Mouse (Mus musculus) embryonic facial prominence, embryonic 12.5 days (tissue): ENCODE results near the gene Egr4. TPM values are rescaled to one million over a fixed set of nuclear protein-coding genes. Genes with fewer than 3 reads are reported as not detected.

ENCODE experiments used
- ATAC-seq: fragments of 200-750 bp; cut with Nextera tagmentation; 2 replicates; pipeline ENCODE4 v1.8.0; 2017; ENCODE audit not compliant: insufficient number of reproducible peaks, insufficient read depth, low FRiP score, low TSS enrichment
- H3K27ac ChIP-seq: fragments of 300-500 bp; sonication (generic); 2 replicates; pipeline ENCODE4 v1.5.1; 2016; ENCODE audit warnings: mild to moderate bottlenecking
- H3K27me3 ChIP-seq: fragments of 300-500 bp; sonication (generic); 2 replicates; pipeline ENCODE4 v1.6.1; 2016; ENCODE audit warnings: mild to moderate bottlenecking, moderate library complexity
- H3K36me3 ChIP-seq: fragments of 300-500 bp; sonication (generic); 2 replicates; pipeline ENCODE4 v1.6.1; 2016; ENCODE audit warnings: mild to moderate bottlenecking
- H3K4me1 ChIP-seq: fragments of 300-500 bp; sonication (generic); 2 replicates; pipeline ENCODE4 v1.6.1; 2016
- H3K4me2 ChIP-seq: fragments of 300-500 bp; sonication (generic); replicated peaks from 2 replicates; pipeline ENCODE4 v1.6.1; 2016; ENCODE audit warnings: mild to moderate bottlenecking, moderate library complexity
- H3K4me3 ChIP-seq: fragments of 300-500 bp; sonication (generic); 2 replicates; pipeline ENCODE4 v1.5.1; 2016; ENCODE audit warnings: mild to moderate bottlenecking
- H3K9ac ChIP-seq: fragments of 300-500 bp; sonication (generic); 2 replicates; pipeline ENCODE4 v1.6.1; 2016; ENCODE audit warnings: mild to moderate bottlenecking, moderate library complexity
- H3K9me3 ChIP-seq: fragments of 300-500 bp; sonication (generic); 2 replicates; pipeline ENCODE4 v1.6.1; 2016; ENCODE audit warnings: mild to moderate bottlenecking, moderate library complexity
- WGBS: fragments of 180-500 bp; shearing (Covaris S2); methylation state at CpG from one replicate; pipeline ENCODE4 v1.1.7; 2016; 5-methylcytosine and 5-hydroxymethylcytosine counted together
- polyA plus RNA-seq: library from polyadenylated mRNA; unstranded; fragments of >200 nt; fragmentation: Nextera tagmentation; extraction: Ambion mirVana; gene quantifications from 2 replicates; pipeline ENCODE4 v1.2.1, GENCODE M21; 2016

The Egr4 gene
- polyA plus RNA-seq, 1 experiment from 2014 or later: not detected

DNA sequence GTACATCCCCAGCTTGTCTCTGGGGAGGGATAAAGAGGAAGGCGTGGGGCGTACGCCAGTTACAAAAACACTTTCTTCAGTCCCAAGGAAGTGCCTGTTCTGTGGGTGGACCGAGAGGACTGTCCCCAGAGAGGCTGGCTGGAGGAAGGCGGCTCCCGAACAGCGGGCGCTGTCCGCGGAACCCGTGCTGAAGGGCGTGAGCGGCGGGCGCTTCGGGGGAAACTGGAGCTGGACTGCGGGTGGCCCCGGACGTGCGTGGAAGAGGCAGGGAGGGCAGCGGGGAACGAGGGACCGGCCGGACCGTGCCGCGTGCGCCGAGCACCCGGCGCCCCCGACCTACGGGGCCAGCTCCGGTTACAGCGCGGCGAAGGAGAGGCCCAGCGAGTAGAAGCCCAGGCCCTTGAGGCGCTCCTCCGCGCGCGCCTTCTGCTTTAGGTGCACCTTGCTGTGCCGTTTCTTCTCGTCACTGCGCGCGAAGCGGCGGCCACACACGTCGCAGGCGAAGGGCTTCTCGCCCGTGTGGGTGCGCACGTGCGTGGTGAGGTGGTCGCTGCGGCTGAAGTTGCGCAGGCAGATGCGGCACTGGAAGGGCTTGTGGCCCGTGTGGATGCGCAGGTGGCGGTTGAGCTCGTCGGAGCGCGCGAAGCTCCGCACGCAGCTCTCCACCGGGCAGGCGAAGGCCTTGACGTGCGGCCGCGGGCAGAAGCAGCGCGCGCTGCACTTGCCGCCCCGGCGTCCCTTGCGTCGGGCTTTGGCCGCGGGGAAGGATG, 1.9 kb downstream of the Egr4 start:
- peak overlapping the region; percentile 44 for H3K4me3 ChIP-seq
- peak overlapping the region; percentile 76 for H3K4me2 ChIP-seq
- under 1% methylated on average over 86 of the region's 88 CpGs for WGBS
- H3K9ac ChIP-seq: peak overlapping the region; percentile 24; the same call in 1 of the 2 replicates
- peaks cover 29% of the 10 kb centered on the region for H3K4me1 ChIP-seq
- H3K27ac ChIP-seq: no peak overlapping the region
- ATAC-seq: no peak
- H3K27me3 ChIP-seq: peaks cover 89% of the 10 kb centered on the region
- H3K9me3 ChIP-seq: no peaks in the 10 kb centered on the region
- H3K36me3 ChIP-seq: no peaks in the 10 kb centered on the region

DNA sequence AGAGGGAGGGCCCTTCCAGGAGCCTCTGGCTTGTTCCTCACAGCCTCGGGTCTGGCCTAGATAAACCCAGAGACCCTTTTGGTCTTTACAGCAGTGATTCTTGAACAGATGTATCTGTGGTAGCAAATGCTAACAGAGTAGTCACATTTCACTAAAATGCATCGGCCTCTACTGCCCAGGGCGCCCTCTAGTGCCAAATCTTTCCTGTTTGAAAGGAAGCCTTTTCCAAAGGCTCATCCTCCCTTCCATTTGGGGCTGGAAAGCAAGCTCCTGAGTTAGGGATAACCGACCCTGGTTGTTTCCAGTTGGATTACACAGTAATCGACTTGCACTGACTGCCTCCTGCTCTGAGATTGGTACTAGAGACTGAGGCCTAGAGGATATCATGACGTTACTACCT, 2.9 kb downstream of the Egr4 start:
- 2% methylated on average over 6 of the region's 6 CpGs for WGBS
- no peak for ATAC-seq
- H3K9me3 ChIP-seq: no peaks in the 10 kb centered on the region
- no peak overlapping the region for H3K27ac ChIP-seq
- H3K4me1 ChIP-seq: peaks cover 29% of the 10 kb centered on the region
- H3K27me3 ChIP-seq: peaks cover 84% of the 10 kb centered on the region
- no peak overlapping the region for H3K4me3 ChIP-seq
- H3K4me2 ChIP-seq: no peak overlapping the region
- no peaks in the 10 kb centered on the region for H3K36me3 ChIP-seq
- no peak overlapping the region for H3K9ac ChIP-seq

DNA sequence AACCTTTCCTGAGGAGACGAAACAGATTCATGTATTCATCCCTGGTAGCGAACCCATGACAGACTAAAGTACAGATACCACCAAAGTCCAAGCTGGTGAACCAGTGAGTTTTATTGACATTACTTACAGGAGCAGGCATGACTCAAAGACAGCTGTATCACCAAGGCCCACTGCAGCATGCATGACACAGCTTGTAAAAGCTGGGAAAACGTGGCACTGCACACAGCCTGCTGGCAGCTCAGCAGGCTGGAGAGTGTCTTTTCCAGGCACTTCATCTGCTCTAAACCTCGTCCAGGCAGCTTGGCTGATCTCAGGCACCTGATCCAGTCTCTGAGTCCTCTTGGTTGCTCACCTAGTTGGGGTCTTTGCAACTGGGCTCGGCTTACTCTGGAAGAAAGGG, 4.8 kb downstream of the Egr4 start:
- Histone ChIP-seq H3K36me3 (no peaks in the 10 kb centered on the region), H3K27ac (no peak overlapping the region), H3K9me3 (no peaks in the 10 kb centered on the region), H3K9ac (no peak overlapping the region), H3K4me2 (no peak overlapping the region), H3K4me3 (no peak overlapping the region), H3K27me3 (peaks cover 83% of the 10 kb centered on the region), H3K4me1 (peaks cover 24% of the 10 kb centered on the region)
- WGBS: 42% methylated on average over 5 of the region's 5 CpGs
- ATAC-seq: no peak

DNA sequence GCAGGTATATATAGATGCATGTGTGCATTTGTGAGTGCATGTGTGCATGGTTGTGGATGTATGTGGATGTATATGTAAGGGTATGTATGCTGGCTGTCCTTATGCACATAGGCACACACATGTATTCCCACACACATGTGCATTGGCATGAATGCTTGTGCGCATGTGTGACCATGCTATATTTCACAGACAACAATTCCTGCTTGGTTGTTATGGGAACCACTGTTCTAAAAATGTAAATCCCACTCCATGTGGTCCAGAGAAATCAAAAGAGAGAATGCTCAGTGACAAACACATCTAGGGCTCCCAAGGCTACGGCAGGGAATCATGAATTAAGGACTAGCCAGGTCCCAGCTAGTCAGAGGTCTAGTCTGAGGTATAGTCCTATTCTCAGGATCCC, 8.5 kb downstream of the Egr4 start:
- WGBS: 76% methylated on average over 2 of the region's 2 CpGs
- Histone ChIP-seq H3K4me2 (no peak overlapping the region), H3K9ac (no peak overlapping the region), H3K36me3 (no peaks in the 10 kb centered on the region), H3K27me3 (peaks cover 50% of the 10 kb centered on the region), H3K4me3 (no peak overlapping the region), H3K9me3 (no peaks in the 10 kb centered on the region), H3K4me1 (peaks cover 14% of the 10 kb centered on the region), H3K27ac (no peak overlapping the region)
- ATAC-seq: no peak

DNA sequence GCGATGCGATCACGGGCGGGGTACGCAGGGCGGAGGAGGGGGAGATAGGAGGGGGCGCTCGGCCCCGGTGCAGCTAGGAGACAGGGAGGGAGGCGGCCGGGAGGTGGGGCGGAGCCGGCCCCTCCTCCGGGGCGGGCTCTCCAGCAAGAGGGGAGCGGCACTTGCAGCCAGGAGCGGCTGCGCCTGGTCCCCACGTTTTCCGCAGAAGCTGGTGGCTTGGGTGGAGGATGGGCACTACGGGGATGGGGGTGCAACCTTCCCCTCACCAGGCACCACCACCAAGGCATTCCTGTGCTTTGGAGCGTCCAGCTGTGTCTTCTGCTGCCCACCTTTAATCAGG, 10.5 kb downstream of the Egr4 start, which contains the start of gene Fbxo41:
Gene Fbxo41, minus strand, starts transcription at position 84 of the 340 bp plus-strand sequence.
- Histone ChIP-seq H3K27me3 (peaks cover 32% of the 10 kb centered on the region), H3K36me3 (no peaks in the 10 kb centered on the region), H3K4me2 (peak within 1 kb of the TSS; percentile 77), H3K4me3 (peak within 1 kb of the TSS; percentile 64), H3K9ac (peak within 1 kb of the TSS; percentile 64), H3K9me3 (no peaks in the 10 kb centered on the region), H3K4me1 (peaks cover 14% of the 10 kb centered on the region), H3K27ac (no peak within 1 kb of the TSS)
- peak; percentile 59; the same call in 1 of the 2 replicates for ATAC-seq
- 0% methylated on average over 15 of the region's 22 CpGs for WGBS

DNA sequence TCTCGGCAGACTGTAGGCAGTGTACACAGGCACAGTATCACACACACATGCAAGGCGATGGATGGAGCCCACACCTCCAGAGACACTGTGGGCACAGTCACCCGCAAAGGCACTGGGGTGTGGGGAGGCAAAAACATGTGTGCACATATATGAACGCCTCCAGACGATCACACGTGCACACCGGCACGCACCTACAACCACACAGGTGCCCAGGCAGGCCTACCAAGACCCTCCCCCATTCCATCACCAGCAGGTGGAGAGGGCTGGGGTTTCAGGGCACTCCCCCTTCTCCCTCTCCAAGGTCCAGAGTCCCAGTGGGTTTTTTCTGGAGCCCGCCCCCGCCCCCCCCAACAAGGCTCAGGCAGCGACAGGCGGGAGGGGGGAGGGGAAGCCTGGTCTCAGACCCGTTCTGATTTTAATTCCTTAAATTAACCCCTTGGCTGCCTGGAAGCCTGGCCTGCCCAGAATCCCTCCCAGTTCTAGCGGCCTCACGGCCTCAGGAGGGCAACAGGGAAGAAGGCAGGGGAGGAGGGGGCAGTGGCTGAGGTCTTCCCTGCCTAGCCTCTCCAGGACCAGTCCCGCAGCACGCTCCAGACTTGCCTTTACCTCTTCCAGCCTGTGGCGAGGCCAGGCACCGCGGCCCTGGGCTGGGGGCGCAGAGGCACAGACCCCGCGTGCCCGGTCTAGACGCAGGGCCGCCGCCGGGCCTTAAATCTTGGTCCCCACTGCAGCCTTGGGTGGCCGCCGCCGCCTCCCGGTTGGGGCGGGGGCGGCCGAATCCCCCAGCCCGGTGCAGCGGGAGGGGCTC, 11.1 kb downstream of the Egr4 start:
- Histone ChIP-seq H3K27ac (no peak overlapping the region), H3K4me1 (peaks cover 14% of the 10 kb centered on the region)
- WGBS: under 1% methylated on average over 36 of the region's 37 CpGs

DNA sequence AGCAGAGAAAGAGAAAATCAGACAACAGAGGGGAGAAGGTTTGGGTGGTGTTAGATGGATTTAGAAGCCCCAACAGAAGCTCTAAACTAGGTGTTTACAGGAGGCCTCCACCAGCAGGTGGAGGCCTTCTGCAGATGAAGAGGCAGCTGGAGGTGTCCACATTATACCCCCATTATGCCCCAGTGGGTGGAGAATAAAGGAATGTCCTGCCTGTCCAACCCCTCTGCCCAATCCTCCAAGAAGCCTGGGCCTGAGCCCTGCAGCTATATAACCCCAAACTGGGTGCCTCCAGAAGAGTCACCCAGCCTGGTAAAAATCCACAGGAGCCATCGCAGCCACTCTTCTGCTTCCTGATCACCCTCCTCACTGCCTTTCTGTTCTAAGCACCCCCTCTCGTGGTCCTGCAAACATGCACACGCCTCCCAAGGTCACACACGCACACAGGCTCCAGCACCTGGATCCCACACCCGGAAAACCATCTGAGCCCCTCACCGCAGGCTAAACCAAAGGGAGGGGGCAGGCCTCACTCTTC, 11.8 kb downstream of the Egr4 start:
- 9% methylated on average over 6 of the region's 6 CpGs for WGBS

More for the DNA sequence above, 11.1 kb downstream of the Egr4 start:
- H3K9ac ChIP-seq: peak overlapping the region; percentile 64
- H3K9me3 ChIP-seq: no peaks in the 10 kb centered on the region
- no peaks in the 10 kb centered on the region for H3K36me3 ChIP-seq
- peak overlapping the region; percentile 77 for H3K4me2 ChIP-seq
- H3K27me3 ChIP-seq: peaks cover 32% of the 10 kb centered on the region
- ATAC-seq: peak; percentile 88
- peak overlapping the region; percentile 64 for H3K4me3 ChIP-seq

DNA sequence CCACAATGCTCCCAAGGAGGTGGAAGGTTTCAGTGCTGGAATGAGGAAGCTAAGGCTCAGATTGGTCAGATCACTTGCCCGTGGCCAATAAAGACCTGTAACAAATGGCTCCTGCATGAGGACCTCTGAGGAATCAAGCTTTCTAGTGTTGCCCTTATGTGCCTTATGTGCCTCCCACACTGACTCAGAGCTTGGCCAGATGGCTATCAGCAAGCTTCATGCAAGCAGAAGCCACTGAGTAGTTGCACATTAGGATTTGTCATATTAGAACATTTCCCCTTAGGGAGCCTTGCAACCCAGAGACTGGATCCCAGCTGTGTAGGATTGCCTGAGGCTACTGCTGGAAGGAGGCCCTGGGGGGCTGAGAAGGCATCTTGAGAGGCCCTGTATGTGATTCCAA, 13.0 kb downstream of the Egr4 start:
- Histone ChIP-seq H3K4me3 (no peak overlapping the region), H3K36me3 (no peaks in the 10 kb centered on the region), H3K4me1 (peaks cover 14% of the 10 kb centered on the region), H3K9ac (no peak overlapping the region), H3K27ac (no peak overlapping the region), H3K27me3 (peaks cover 21% of the 10 kb centered on the region), H3K4me2 (no peak overlapping the region), H3K9me3 (no peaks in the 10 kb centered on the region)
- 69% methylated on average over 1 of the region's 1 CpGs for WGBS
- ATAC-seq: no peak

More for the DNA sequence above, 11.8 kb downstream of the Egr4 start:
- Histone ChIP-seq H3K27me3 (peaks cover 27% of the 10 kb centered on the region), H3K4me1 (peaks cover 14% of the 10 kb centered on the region), H3K4me3 (peak overlapping the region; percentile 64; the same call in 1 of the 2 replicates), H3K27ac (no peak overlapping the region), H3K9me3 (no peaks in the 10 kb centered on the region), H3K36me3 (no peaks in the 10 kb centered on the region), H3K4me2 (peak overlapping the region; percentile 77), H3K9ac (peak overlapping the region; percentile 64; the same call in 1 of the 2 replicates)
- peak; percentile 31; the same call in 1 of the 2 replicates for ATAC-seq

DNA sequence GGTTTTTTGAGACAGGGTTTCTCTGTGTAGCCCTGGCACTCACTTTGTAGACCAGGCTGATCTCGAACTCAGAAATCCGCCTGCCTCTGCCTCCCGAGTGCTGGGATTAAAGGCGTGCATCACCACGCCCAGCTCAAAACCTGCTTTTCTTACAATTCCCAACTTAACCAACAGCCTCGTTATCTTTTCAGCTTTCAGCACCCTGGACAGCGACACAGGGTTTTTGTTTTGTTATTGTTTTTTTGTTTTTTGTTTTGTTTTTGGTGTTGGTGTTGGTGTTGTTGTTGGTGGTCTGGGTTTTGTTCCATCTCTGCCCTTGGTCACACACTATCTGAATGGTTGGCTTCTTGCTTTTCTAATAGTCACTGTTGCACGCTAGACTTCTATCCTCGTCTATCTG, 15.2 kb downstream of the Egr4 start:
- H3K9me3 ChIP-seq: no peaks in the 10 kb centered on the region
- H3K4me3 ChIP-seq: no peak overlapping the region
- H3K27ac ChIP-seq: no peak overlapping the region
- H3K27me3 ChIP-seq: peaks cover 2% of the 10 kb centered on the region; the same call in 1 of the 2 replicates
- H3K4me2 ChIP-seq: no peak overlapping the region
- 69% methylated on average over 9 of the region's 9 CpGs for WGBS
- no peak overlapping the region for H3K9ac ChIP-seq
- H3K4me1 ChIP-seq: peaks cover 13% of the 10 kb centered on the region
- ATAC-seq: no peak
- H3K36me3 ChIP-seq: no peaks in the 10 kb centered on the region

DNA sequence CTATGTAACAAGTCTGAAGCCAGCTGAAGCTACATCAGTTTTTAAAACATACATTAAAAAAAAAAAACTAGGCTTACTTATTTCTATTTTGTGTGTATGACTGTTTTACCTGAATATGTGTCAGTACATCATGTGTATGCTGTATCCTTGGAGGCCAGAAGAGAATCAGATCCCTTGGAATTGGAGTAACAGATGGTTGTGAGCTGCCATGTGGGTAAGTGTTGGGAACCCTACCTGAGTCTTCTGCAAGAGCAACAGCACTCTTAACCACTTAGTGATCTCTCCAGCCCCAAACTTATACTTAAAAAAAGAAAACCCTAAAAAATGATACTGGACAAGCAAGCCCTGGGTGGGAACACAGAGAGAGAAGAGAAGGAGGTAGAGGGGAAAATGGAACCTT, 16.4 kb downstream of the Egr4 start:
- no peak overlapping the region for H3K9ac ChIP-seq
- H3K4me2 ChIP-seq: no peak overlapping the region
- ATAC-seq: no peak
- H3K9me3 ChIP-seq: no peaks in the 10 kb centered on the region
- H3K4me1 ChIP-seq: peaks cover 4% of the 10 kb centered on the region
- no peak overlapping the region for H3K27ac ChIP-seq
- no peaks in the 10 kb centered on the region for H3K36me3 ChIP-seq
- no peak overlapping the region for H3K4me3 ChIP-seq
- H3K27me3 ChIP-seq: peaks cover 2% of the 10 kb centered on the region; the same call in 1 of the 2 replicates

DNA sequence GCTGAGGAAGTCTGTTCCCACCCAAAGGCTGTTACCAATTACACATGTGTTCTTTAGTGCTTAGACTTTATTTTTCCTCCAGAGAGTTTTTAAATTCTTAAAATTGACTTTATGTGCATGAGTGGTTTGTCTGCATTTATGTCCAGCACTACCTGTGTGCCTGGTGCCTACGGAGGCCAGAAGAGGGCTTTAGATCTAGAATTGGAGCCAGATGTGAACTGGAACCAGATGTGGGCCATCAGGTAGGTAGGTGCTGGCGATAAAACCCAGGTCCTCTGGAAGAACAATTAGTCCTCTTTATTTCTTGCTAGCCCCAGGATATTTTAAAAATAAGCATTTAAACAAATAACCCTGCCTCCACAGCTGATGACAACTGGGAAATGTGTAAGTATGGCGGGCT, 21.8 kb downstream of the Egr4 start:
- Histone ChIP-seq H3K4me3 (no peak overlapping the region), H3K4me2 (no peak overlapping the region), H3K9me3 (no peaks in the 10 kb centered on the region), H3K9ac (no peak overlapping the region), H3K27me3 (peaks cover 9% of the 10 kb centered on the region), H3K36me3 (no peaks in the 10 kb centered on the region), H3K27ac (no peak overlapping the region), H3K4me1 (no peaks in the 10 kb centered on the region)
- ATAC-seq: no peak
- 45% methylated on average over 3 of the region's 3 CpGs for WGBS
